Mouse (Mus musculus) stomach, postnatal 0 days (tissue): ENCODE data around the gene Slc22a17. TPM values are rescaled to one million over a fixed set of nuclear protein-coding genes. Genes with fewer than 3 reads are reported as not detected.

Experiments used
- ATAC-seq: fragments of 200-750 bp; cut with Nextera tagmentation; 2 replicates; pipeline ENCODE4 v1.8.0; 2017; ENCODE audit not compliant: low FRiP score, low TSS enrichment
- DNase-seq: peaks from one replicate; pipeline ENCODE4 v3.0.0-alpha.2; 2016; ENCODE audit warnings: low spot score
- H3K27ac ChIP-seq: fragments of 300-500 bp; sonication (generic); replicated peaks from 2 replicates; pipeline ENCODE4 v1.5.1; 2014; ENCODE audit warnings: mild to moderate bottlenecking, control low read depth
- H3K27me3 ChIP-seq: fragments of 300-500 bp; sonication (generic); 2 replicates; pipeline ENCODE4 v1.6.1; 2014; ENCODE audit warnings: low read length; ENCODE audit not compliant: control insufficient read depth, insufficient read depth
- H3K36me3 ChIP-seq: fragments of 300-500 bp; sonication (generic); 2 replicates; pipeline ENCODE4 v1.6.1; 2014; ENCODE audit warnings: low read length, mixed read lengths; ENCODE audit not compliant: control insufficient read depth, insufficient read depth
- H3K4me1 ChIP-seq: fragments of 300-500 bp; sonication (generic); replicated peaks from 2 replicates; pipeline ENCODE4 v1.6.1; 2014; ENCODE audit warnings: antibody characterized with exemption; ENCODE audit not compliant: control insufficient read depth, insufficient read depth
- H3K4me2 ChIP-seq: fragments of 300-500 bp; sonication (generic); replicated peaks from 2 replicates; pipeline ENCODE4 v1.6.1; 2014; ENCODE audit warnings: low read depth, mild to moderate bottlenecking, control low read depth, moderate library complexity
- H3K4me3 ChIP-seq: fragments of 300-500 bp; sonication (generic); 2 replicates; pipeline ENCODE4 v1.5.1; 2014; ENCODE audit warnings: low read depth, low read length, control low read depth
- H3K9ac ChIP-seq: fragments of 300-500 bp; sonication (generic); 2 replicates; pipeline ENCODE4 v1.6.1; 2014; ENCODE audit warnings: mild to moderate bottlenecking, low read length, control low read depth, mixed read lengths
- H3K9me3 ChIP-seq: fragments of 300-500 bp; sonication (generic); 2 replicates; pipeline ENCODE4 v1.6.1; 2016; ENCODE audit warnings: low read length; ENCODE audit not compliant: control insufficient read depth
- CTCF ChIP-seq: IDR thresholded peaks from 2 replicates; pipeline ENCODE4 v1.5.1; 2016; ENCODE audit warnings: antibody characterized with exemption, low read depth, mild to moderate bottlenecking, moderate library complexity
- EP300 ChIP-seq: optimal IDR thresholded peaks from 2 replicates; pipeline ENCODE3; 2016; ENCODE audit warnings: antibody characterized with exemption
- WGBS: fragments of 180-500 bp; shearing (Covaris S2); extraction: QIAGEN DNeasy Blood & Tissue Kit; methylation state at CpG from one replicate; pipeline ENCODE4 v1.1.7; 2014; 5-methylcytosine and 5-hydroxymethylcytosine counted together
- polyA plus RNA-seq: library from polyadenylated mRNA; unstranded; fragments of >200 nt; fragmentation: Nextera tagmentation; extraction: Ambion mirVana; gene quantifications from 2 replicates; pipeline ENCODE4 v1.2.1, GENCODE M21; 2015

The Slc22a17 gene
- polyA plus RNA-seq, 1 experiment from 2014 or later: 15.4 TPM

GRCm38 (mm10) chr14:54884022-54884712 lies 28.8 kb downstream of the Slc22a17 start:
- H3K27ac ChIP-seq: peak overlapping the region; percentile 97
- 0 out of 2 replicates have a peak, but pooled peaks cover 4% of the 10 kb centered on the region for H3K4me1 ChIP-seq
- peak; percentile 18 for ATAC-seq
- H3K4me2 ChIP-seq: peak overlapping the region; percentile 81
- no peaks in the 10 kb centered on the region for H3K9me3 ChIP-seq
- peak overlapping the region; percentile 62 for H3K4me3 ChIP-seq
- peak; percentile 48 for DNase-seq
- peak overlapping the region; percentile 77 for H3K9ac ChIP-seq
- 13% methylated on average over 21 of the region's 21 CpGs for WGBS
- TF ChIP-seq EP300: no peak
- TF ChIP-seq CTCF: no peak
- H3K27me3 ChIP-seq: no peaks in the 10 kb centered on the region
- H3K36me3 ChIP-seq: 0 out of 2 replicates have a peak, but pooled peaks cover 2% of the 10 kb centered on the region

- peak within 1 kb of the TSS; percentile 97 for H3K27ac ChIP-seq
- H3K9me3 ChIP-seq: no peaks in the 10 kb centered on the region
- ATAC-seq (peak; percentile 93), DNase-seq (peak; percentile 95)
- H3K27me3 ChIP-seq: no peaks in the 10 kb centered on the region
- peak within 1 kb of the TSS; percentile 81 for H3K4me2 ChIP-seq
- 0 out of 2 replicates have a peak, but pooled peaks cover 2% of the 10 kb centered on the region for H3K36me3 ChIP-seq
- peak within 1 kb of the TSS; percentile 62 for H3K4me3 ChIP-seq
- WGBS: 1% methylated on average over 27 of the region's 27 CpGs
- no peak for TF ChIP-seq CTCF
- no peak for TF ChIP-seq EP300
- H3K9ac ChIP-seq: peak within 1 kb of the TSS; percentile 77
- 0 out of 2 replicates have a peak, but pooled peaks cover 4% of the 10 kb centered on the region for H3K4me1 ChIP-seq
Observed at GRCm38 (mm10) chr14:54883154-54884021, 29.5 kb downstream of the Slc22a17 start, which contains the start of the genes Bcl2l2 and Gm20521. TSS of gene Bcl2l2 (plus strand) at chr14:54883377. TSS of gene Gm20521 (plus strand) at chr14:54883441.

GRCm38 (mm10) chr14:54877048-54877715 lies 35.8 kb downstream of the Slc22a17 start, which contains the start of gene Ppp1r3e:
TSS of gene Ppp1r3e (minus strand) at chr14:54877550.
- H3K4me3 ChIP-seq: peak within 1 kb of the TSS; percentile 71
- H3K9me3 ChIP-seq: no peaks in the 10 kb centered on the region
- no peaks in the 10 kb centered on the region for H3K4me1 ChIP-seq
- peak within 1 kb of the TSS; percentile 98 for H3K4me2 ChIP-seq
- no peaks in the 10 kb centered on the region for H3K27me3 ChIP-seq
- DNase-seq: peak; percentile 81
- peak within 1 kb of the TSS; percentile 74 for H3K9ac ChIP-seq
- no peaks in the 10 kb centered on the region for H3K36me3 ChIP-seq
- peak within 1 kb of the TSS; percentile 88 for H3K27ac ChIP-seq
- under 1% methylated on average over 56 of the region's 61 CpGs for WGBS
- no peak for TF ChIP-seq EP300
- no peak; the same call in 1 of the 2 replicates for TF ChIP-seq CTCF
- ATAC-seq: peak; percentile 81

- ATAC-seq (peak; percentile 90), DNase-seq (peak; percentile 91)
- Histone ChIP-seq H3K4me2 (peak overlapping the region; percentile 98), H3K9me3 (no peaks in the 10 kb centered on the region), H3K27me3 (no peaks in the 10 kb centered on the region), H3K27ac (peak overlapping the region; percentile 88), H3K9ac (peak overlapping the region; percentile 74), H3K36me3 (no peaks in the 10 kb centered on the region), H3K4me1 (no peaks in the 10 kb centered on the region), H3K4me3 (peak overlapping the region; percentile 71)
- TF ChIP-seq EP300 (no peak), CTCF (no peak)
- WGBS: 1% methylated on average over 42 of the region's 72 CpGs
Observed at GRCm38 (mm10) chr14:54876539-54877047, 36.3 kb downstream of the Slc22a17 start.

- 4% methylated on average over 36 of the region's 36 CpGs for WGBS
- Histone ChIP-seq H3K4me2 (peak overlapping the region; percentile 98), H3K9ac (peak overlapping the region; percentile 74), H3K27me3 (no peaks in the 10 kb centered on the region), H3K27ac (peak overlapping the region; percentile 88), H3K4me1 (no peaks in the 10 kb centered on the region), H3K4me3 (peak overlapping the region; percentile 71), H3K9me3 (no peaks in the 10 kb centered on the region), H3K36me3 (no peaks in the 10 kb centered on the region)
- peak; percentile 43 for ATAC-seq
- TF ChIP-seq EP300 (no peak), CTCF (no peak)
- no peak for DNase-seq
Observed at GRCm38 (mm10) chr14:54875844-54876538, 36.9 kb downstream of the Slc22a17 start.
